In the genomic region with DNA sequence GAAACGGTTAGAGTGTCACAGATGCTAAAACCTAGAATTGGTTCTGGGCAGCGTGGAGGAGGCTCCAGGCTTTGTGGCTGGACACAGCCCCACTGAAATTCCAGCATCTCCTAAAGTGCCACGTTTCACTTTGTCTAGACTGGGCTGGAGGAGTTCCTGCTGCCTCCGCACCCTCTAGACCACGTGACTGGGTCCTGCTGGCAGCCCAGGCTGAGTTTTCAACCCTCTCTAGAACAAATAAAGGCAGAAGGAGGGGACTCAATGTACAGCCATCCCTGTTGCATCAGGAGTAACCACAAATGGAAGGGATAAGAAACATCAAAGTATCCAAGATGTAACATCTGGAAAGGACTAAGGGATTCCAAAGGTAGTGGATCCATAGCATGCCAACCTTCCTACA, we compare ENCODE assay signal across 9 mouse cellular contexts. TPM values are rescaled to one million over a fixed set of nuclear protein-coding genes. Genes with fewer than 3 reads are reported as not detected.
DNase-seq lines count a peak whose midpoint lies in the region; ATAC-seq lines count a peak whose summit lies in the region.
"Had no signal": no experiment of that assay in that cellular context is flagged by ENCODE, and none has a peak within 500 bp of the region (broad histone marks: within the 10 kb centered on the region; RNA-seq: fewer than 3 reads in every experiment).

No protein-coding gene starts in this region.

- ATAC-seq in monocyte, adult 5-6 weeks (replicated peaks; ENCODE audit: insufficient number of reproducible peaks, low FRiP score, low TSS enrichment, poor library complexity, severe bottlenecking): no peak

- peak; percentile 53 to 77 for DNase-seq in adrenal gland, adult (ENCODE audit: inconsistent age in 2 of 2, low spot score in 1 of 2)
- no peak for DNase-seq in adrenal gland, adult 8-10 months
- peak; percentile 58 for DNase-seq in urinary bladder, postnatal 14 days (ENCODE audit: low spot score)
- no peak for DNase-seq in urinary bladder, adult 2 months (ENCODE audit: low spot score)
- DNase-seq in kidney, postnatal 14 days: peak; percentile 46
- peak; percentile 53 for DNase-seq in yolk sac, embryonic 10.5 days (ENCODE audit: low spot score)
- DNase-seq in thymus, postnatal 36 days: no peak
- DNase-seq: right cerebral cortex, postnatal 4 days had no signal

RNA-seq across cellular contexts. Expression of a gene that starts 8.7 kb away (rescaled TPM):
- 1,000 to 10,000 TPM; 1,201 to 2,025 (median 1,729) TPM for total RNA-seq in adrenal gland, adult 8-10 months (2022)
- polyA plus RNA-seq in urinary bladder, adult 2 months (2012; rRNA removed): 3,106 and 3,504 TPM in 2 replicates
- total RNA-seq in monocyte, adult 5-6 weeks (2017): not detected in 3 replicates

RNA-seq across cellular contexts. Expression of a gene that starts 46.7 kb away (rescaled TPM):
- total RNA-seq in adrenal gland, adult 8-10 months (2022): 100 to 1,000 TPM; 171 to 396 (median 303) TPM
- 382 and 536 TPM in 2 replicates for polyA plus RNA-seq in urinary bladder, adult 2 months (2012; rRNA removed)
- 91.4 to 104 TPM (median 99.3 TPM) in 3 replicates for total RNA-seq in monocyte, adult 5-6 weeks (2017)

RNA-seq across cellular contexts. Expression of a gene that starts 55.2 kb away (rescaled TPM):
- 10 to 100 TPM; 49.8 to 58.6 (median 57.0) TPM for total RNA-seq in adrenal gland, adult 8-10 months (2022)
- polyA plus RNA-seq in urinary bladder, adult 2 months (2012; rRNA removed): 41.6 and 41.8 TPM in 2 replicates
- total RNA-seq in monocyte, adult 5-6 weeks (2017): 54.8 to 59.5 TPM (median 56.4 TPM) in 3 replicates

Comparison
In these comparisons a context has a peak if more than half of its experiments do, and no peak if none do; other contexts are left out.
1. DNase-seq: peak in adrenal gland, adult (2 of 2), urinary bladder, postnatal 14 days (single experiment), kidney, postnatal 14 days (single experiment) and yolk sac, embryonic 10.5 days (single experiment); none in adrenal gland, adult 8-10 months (single experiment), urinary bladder, adult 2 months (single experiment) and thymus, postnatal 36 days (0 of 2).
2. RNA of a gene that starts 8.7 kb away (total RNA-seq): 1,201 to 2,025 TPM in adrenal gland, adult 8-10 months; not detected in monocyte, adult 5-6 weeks; every median in the first group is over 1,000 times any median in the second.